In the genomic region with DNA sequence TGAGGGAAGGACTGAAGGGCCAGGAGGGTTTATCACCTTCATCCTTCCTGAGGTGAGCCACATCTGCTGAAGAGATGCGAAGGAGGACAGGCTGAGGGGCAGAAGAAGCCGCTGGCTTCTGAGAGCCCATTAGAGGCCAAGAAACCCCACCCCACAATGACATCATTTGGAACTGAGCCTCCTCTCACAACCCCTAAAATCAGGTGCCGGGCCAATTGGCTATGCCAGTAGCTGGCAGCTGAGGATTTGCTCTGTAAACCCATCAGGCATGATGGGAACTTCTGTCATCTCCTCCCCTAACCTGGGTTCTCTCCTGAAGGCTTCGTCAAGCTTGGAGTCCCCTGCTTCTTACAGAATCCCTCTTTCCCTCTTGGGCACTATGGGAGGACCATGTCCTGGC, we compare ENCODE assay signal across 27 mouse cellular contexts. TPM values are rescaled to one million over a fixed set of nuclear protein-coding genes. Genes with fewer than 3 reads are reported as not detected.
"Had no signal": no experiment of that assay in that cellular context is flagged by ENCODE, and none has a peak within 500 bp of the region (broad histone marks: within the 10 kb centered on the region; RNA-seq: fewer than 3 reads in every experiment).

No protein-coding gene starts in this region.

- H3K9ac ChIP-seq: liver, embryonic 13.5 days; midbrain, embryonic 12.5 days; midbrain, embryonic 15.5 days had no signal

- ATAC-seq: midbrain, embryonic 15.5 days had no signal

- H3K36me3 ChIP-seq: liver, embryonic 13.5 days; midbrain, embryonic 12.5 days; midbrain, embryonic 15.5 days had no signal

- H3K4me2 ChIP-seq: liver, embryonic 13.5 days; midbrain, embryonic 12.5 days; midbrain, embryonic 15.5 days had no signal

- H3K9me3 ChIP-seq: liver, embryonic 13.5 days; midbrain, embryonic 12.5 days; midbrain, embryonic 15.5 days had no signal

- H3K27ac ChIP-seq: liver, embryonic 13.5 days; midbrain, embryonic 12.5 days; midbrain, embryonic 15.5 days had no signal

- H3K4me3 ChIP-seq: liver, embryonic 13.5 days; midbrain, embryonic 12.5 days; midbrain, embryonic 15.5 days; myocyte had no signal

- DNase-seq: kidney, adult 9 months; kidney, postnatal 14 days; kidney, postnatal 4 days; liver, embryonic 13.5 days; lung, adult 2 months; lung, postnatal 14 days; lung, postnatal 4 days; thymus, adult 18-20 months; thymus, postnatal 36 days had no signal

- H3K27me3 ChIP-seq: liver, embryonic 13.5 days; midbrain, embryonic 15.5 days had no signal

- H3K4me1 ChIP-seq: liver, embryonic 13.5 days; midbrain, embryonic 12.5 days; midbrain, embryonic 15.5 days had no signal

RNA-seq across cellular contexts. Expression of a gene that starts 6.0 kb away (rescaled TPM):
- total RNA-seq: layer of hippocampus, adult 18-20 months; layer of hippocampus, postnatal 14 days; liver, adult 2 months; megakaryocyte progenitor cell, adult 5-6 weeks; megakaryocyte-erythroid progenitor cell, adult 5-6 weeks; monocyte, adult 5-6 weeks had no signal
- polyA plus RNA-seq: kidney, embryonic 16.5 days; liver, adult 2 months; liver, embryonic 13.5 days; liver, embryonic 16.5 days; midbrain, embryonic 12.5 days; midbrain, embryonic 15.5 days; neural tube, embryonic 11.5 days; neural tube, embryonic 14.5 days; spleen, adult 2 months; testis, adult 2 months had no signal

RNA-seq across cellular contexts. Expression of a gene that starts 41.7 kb away (rescaled TPM):
- total RNA-seq: layer of hippocampus, adult 18-20 months; layer of hippocampus, postnatal 14 days; left cerebral cortex, adult 8-10 months; left cerebral cortex, postnatal 25 days; megakaryocyte-erythroid progenitor cell, adult 5-6 weeks; monocyte, adult 5-6 weeks had no signal
- polyA plus RNA-seq: limb, embryonic 11.5 days; liver, embryonic 13.5 days; midbrain, embryonic 12.5 days; midbrain, embryonic 15.5 days; neural tube, embryonic 11.5 days; neural tube, embryonic 14.5 days had no signal
